Mouse (Mus musculus): ENCODE results near the gene Tmem63b. TPM values are rescaled to one million over a fixed set of nuclear protein-coding genes. Genes with fewer than 3 reads are reported as not detected.

Gene Tmem63b
- 30.4 and 32.9 TPM in 2 replicates for polyA plus RNA-seq (2014; fragmentation: Nextera tagmentation; extraction: Ambion mirVana)

DNA sequence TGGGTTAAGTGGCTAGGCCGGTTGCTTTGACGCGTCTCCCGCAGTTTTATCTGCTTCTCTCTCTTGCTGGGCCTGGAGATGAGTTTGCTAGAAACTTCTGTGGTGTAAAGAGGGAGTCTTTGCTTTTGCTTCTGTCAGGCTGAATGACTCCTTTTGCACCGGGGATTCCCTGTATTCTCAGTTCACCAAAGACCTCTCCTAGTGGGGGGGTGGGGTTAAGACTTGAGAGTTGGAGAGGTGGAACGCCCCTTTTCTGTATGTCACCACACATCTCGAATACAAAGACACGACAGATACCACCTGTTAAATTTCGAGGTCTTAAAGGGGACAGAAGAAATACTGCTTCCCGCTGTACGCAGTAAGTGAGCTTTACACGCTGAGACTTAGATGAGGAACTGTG is at the start of gene Tmem63b:
TSS of gene Tmem63b (minus strand) at position 190 of the 400 bp plus-strand sequence.
- Histone ChIP-seq H3K4me1 (ENCODE audit: control insufficient read depth, insufficient read depth, low read length) (peaks cover 12% of the 10 kb centered on the region; the same call in 1 of the 2 replicates), H3K27ac (replicated peaks; ENCODE audit: low read depth, low read length) (peak within 1 kb of the TSS; percentile 78), H3K27me3 (replicated peaks; ENCODE audit: control insufficient read depth, insufficient read depth, low read length) (no peaks in the 10 kb centered on the region), H3K36me3 (ENCODE audit: control insufficient read depth, insufficient read depth, low read length) (no peaks in the 10 kb centered on the region), H3K4me2 (ENCODE audit: low read depth, low read length) (peak within 1 kb of the TSS; percentile 66), H3K9me3 (ENCODE audit: control insufficient read depth, low read length) (no peaks in the 10 kb centered on the region), H3K9ac (ENCODE audit: low read depth, low read length) (peak within 1 kb of the TSS; percentile 84), H3K4me3 (ENCODE audit: low read depth, low read length) (peak within 1 kb of the TSS; percentile 86)
- WGBS = 6% methylated on average over 12 of the region's 12 CpGs
- peak; percentile 63 for DNase-seq (ENCODE audit: low spot score)
- ATAC-seq (ENCODE audit: low read depth) = no peak; the same call in 1 of the 2 replicates

DNA sequence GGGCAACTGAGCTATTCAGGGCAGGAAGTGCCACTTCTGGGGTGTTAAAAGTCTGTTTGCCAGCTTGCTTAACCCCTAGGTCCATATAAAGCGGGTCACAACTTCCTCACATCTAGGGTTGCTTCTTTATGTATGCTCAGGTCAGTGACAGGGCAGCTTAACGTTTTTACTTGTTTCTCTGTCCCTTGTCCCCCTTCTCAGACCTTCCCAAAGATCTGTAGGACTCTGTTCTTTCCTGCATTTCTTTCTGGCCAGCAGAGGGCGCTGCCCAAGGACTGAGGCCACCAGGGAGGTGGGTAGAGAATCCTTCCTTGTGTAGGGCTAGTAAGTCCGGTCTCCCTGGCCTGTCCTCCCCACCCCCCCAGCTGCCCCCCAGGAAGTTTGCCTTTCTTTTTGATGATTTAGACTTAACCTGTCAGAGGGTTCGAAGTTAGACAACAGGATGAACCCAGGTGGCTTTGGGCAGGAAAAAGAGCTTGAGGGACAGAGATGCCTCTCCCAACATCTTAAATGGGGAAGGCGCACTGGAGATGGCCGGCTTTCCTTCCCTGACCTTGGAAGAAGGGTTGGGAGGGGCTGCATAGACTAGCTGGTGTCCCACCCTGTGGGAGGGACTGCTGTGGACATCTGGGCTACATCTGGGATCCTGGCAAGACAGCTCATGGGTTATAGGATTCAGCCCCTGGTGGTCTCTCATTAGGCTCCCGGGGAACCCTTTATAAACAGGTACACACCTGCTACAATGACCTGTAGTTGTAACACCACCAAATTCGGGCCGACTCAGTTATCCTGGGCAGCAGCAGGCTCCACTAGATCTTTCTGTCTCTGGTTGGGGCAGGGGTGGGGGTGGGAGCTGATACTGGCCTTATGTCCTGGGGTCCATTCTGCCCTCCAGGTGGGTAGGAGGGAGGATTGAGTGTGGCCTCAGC is 48.9 kb upstream of the Tmem63b start:
- H3K27me3 ChIP-seq (replicated peaks; ENCODE audit: control insufficient read depth, insufficient read depth, low read length) = peaks cover 13% of the 10 kb centered on the region
- peak; percentile 88 for DNase-seq (ENCODE audit: low spot score)
- 3% methylated on average over 10 of the region's 10 CpGs for WGBS
- peak overlapping the region; percentile 46 for H3K4me3 ChIP-seq (ENCODE audit: low read depth, low read length)
- peaks cover 20% of the 10 kb centered on the region for H3K4me1 ChIP-seq (ENCODE audit: control insufficient read depth, insufficient read depth, low read length)
- peaks cover 8% of the 10 kb centered on the region; the same call in 1 of the 2 replicates for H3K9me3 ChIP-seq (ENCODE audit: control insufficient read depth, low read length)
- H3K36me3 ChIP-seq (ENCODE audit: control insufficient read depth, insufficient read depth, low read length) = no peaks in the 10 kb centered on the region
- H3K9ac ChIP-seq (ENCODE audit: low read depth, low read length) = peak overlapping the region; percentile 68
- peak; percentile 54 for ATAC-seq (ENCODE audit: low read depth)
- peak overlapping the region; percentile 69 for H3K4me2 ChIP-seq (ENCODE audit: low read depth, low read length)
- H3K27ac ChIP-seq (replicated peaks; ENCODE audit: low read depth, low read length) = peak overlapping the region; percentile 91

DNA sequence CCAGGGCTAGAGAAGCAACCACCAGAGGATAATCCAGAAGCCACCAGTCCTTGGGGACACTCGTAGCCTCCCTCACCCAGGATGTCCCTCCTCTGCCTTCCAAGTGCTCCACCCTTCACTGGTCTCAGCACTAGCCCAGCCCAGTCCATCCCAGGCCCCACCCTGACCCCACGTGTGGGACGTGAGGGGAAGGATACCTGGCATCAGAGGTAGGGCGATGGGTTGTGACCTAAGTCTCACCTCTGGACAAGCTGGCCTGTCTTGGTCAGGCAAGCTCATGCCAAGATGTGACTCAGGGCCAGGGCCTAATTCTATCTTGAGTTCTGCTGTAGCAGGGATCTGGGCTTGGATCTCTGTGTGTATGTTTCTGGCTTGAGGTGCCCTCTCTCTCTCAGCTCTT is 48.2 kb upstream of the Tmem63b start:
- no peaks in the 10 kb centered on the region for H3K36me3 ChIP-seq (ENCODE audit: control insufficient read depth, insufficient read depth, low read length)
- 0 out of 2 replicates have a peak overlapping the region, but pooled peaks have one; percentile 39 for H3K27ac ChIP-seq (replicated peaks; ENCODE audit: low read depth, low read length)
- no peak for DNase-seq (ENCODE audit: low spot score)
- peaks cover 20% of the 10 kb centered on the region for H3K4me1 ChIP-seq (ENCODE audit: control insufficient read depth, insufficient read depth, low read length)
- no peak overlapping the region for H3K4me3 ChIP-seq (ENCODE audit: low read depth, low read length)
- no peak for ATAC-seq (ENCODE audit: low read depth)
- WGBS = 76% methylated on average over 4 of the region's 4 CpGs
- H3K4me2 ChIP-seq (ENCODE audit: low read depth, low read length) = no peak overlapping the region
- no peak overlapping the region for H3K9ac ChIP-seq (ENCODE audit: low read depth, low read length)
- peaks cover 8% of the 10 kb centered on the region; the same call in 1 of the 2 replicates for H3K9me3 ChIP-seq (ENCODE audit: control insufficient read depth, low read length)
- peaks cover 13% of the 10 kb centered on the region for H3K27me3 ChIP-seq (replicated peaks; ENCODE audit: control insufficient read depth, insufficient read depth, low read length)

DNA sequence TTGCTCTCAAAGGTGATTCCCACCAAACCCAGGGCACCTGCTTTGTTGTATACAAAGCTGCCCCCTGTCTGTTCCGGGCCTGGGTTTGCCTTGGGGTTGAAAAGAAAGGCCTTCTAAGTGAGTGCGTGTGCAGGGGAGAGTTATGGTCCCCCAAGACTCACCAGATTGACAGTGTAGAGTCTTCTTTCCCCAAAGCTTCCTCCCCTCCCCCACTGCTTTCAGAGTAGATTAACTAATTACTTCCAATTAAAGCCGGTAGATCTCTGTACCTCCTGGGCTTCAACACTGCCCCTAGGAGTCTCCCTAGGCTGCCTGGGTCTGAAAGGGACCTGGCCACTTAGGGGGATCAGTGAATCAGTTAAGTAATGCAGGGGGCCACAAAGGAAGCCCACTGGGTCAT is 47.6 kb upstream of the Tmem63b start:
- Histone ChIP-seq H3K9ac (ENCODE audit: low read depth, low read length) (peak overlapping the region; percentile 59; the same call in 1 of the 2 replicates), H3K4me2 (ENCODE audit: low read depth, low read length) (peak overlapping the region; percentile 86), H3K27ac (replicated peaks; ENCODE audit: low read depth, low read length) (0 out of 2 replicates have a peak overlapping the region, but pooled peaks have one; percentile 39), H3K4me1 (ENCODE audit: control insufficient read depth, insufficient read depth, low read length) (peaks cover 20% of the 10 kb centered on the region), H3K9me3 (ENCODE audit: control insufficient read depth, low read length) (peaks cover 8% of the 10 kb centered on the region; the same call in 1 of the 2 replicates), H3K27me3 (replicated peaks; ENCODE audit: control insufficient read depth, insufficient read depth, low read length) (peaks cover 13% of the 10 kb centered on the region), H3K36me3 (ENCODE audit: control insufficient read depth, insufficient read depth, low read length) (no peaks in the 10 kb centered on the region), H3K4me3 (ENCODE audit: low read depth, low read length) (peak overlapping the region; percentile 38)
- ATAC-seq (ENCODE audit: low read depth) (no peak), DNase-seq (ENCODE audit: low spot score) (no peak)
- 33% methylated on average over 3 of the region's 3 CpGs for WGBS

DNA sequence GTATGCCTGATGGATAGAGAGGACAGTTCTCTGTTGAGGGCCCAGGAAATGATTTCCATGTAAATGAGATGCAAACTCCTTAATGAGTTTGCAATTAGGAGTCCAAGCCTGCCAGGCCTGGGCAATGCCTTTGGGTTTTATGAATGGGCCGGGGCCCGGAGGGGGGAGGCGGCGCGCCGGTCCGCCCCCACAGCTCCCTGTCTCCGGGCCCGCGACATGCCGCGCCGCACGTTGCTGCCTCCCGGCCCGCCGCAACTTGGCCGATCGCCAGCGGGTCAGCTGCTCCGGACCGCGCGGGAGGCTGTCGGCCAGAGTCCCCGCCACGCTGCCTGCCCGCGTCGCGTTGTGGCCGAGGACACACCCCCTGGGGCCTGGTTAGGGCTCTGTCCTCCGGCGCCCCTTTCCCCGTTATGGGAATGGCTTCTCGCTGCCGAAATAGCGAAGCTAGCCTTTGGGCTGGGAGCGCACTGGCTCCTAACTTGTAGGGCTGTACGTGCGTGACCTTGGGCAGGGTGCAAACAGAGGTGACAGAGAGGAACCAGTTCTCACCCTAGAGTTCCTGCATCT is 47.1 kb upstream of the Tmem63b start, which contains the start of gene 1600014C23Rik:
TSS of gene 1600014C23Rik (minus strand) at position 110 of the 567 bp plus-strand sequence.
- Histone ChIP-seq H3K9ac (ENCODE audit: low read depth, low read length) (peak within 1 kb of the TSS; percentile 59), H3K4me1 (ENCODE audit: control insufficient read depth, insufficient read depth, low read length) (peaks cover 20% of the 10 kb centered on the region)

DNA sequence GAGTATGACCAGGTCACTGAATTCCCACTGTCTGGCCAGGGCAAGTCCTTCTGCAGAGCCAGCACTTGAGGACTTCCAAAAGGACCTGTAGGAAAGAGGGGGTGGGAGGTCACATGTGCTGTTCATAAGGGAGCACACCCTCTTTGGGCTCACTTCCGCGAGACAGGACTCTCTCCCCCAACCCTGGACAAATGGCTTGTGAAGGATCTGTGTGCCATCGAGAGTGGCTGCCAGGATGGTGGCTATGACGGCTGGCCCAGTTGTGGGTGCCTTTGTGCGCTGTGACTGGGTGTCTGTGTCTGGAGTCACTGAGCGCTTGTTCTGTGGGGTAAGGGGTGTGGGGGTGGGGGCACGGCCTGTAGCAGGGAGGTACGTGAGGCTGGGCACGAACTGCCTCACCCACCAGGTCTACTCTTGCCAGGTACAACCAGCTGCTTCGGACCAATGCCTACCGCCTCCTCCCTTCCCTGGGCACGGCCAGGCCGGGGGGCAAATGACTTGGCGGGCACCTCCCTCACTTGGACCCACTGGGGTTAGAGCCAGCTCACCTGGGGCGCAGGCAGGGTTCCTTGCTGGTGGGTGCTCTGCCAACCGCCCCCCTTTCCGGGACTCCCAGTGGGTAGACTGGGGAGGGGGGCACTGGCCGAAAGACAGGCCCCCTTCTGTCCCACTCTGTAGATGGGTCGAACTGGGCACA is 46.5 kb upstream of the Tmem63b start:
- peaks cover 20% of the 10 kb centered on the region for H3K4me1 ChIP-seq (ENCODE audit: control insufficient read depth, insufficient read depth, low read length)
- H3K9me3 ChIP-seq (ENCODE audit: control insufficient read depth, low read length) = no peaks in the 10 kb centered on the region
- H3K27me3 ChIP-seq (replicated peaks; ENCODE audit: control insufficient read depth, insufficient read depth, low read length) = peaks cover 13% of the 10 kb centered on the region
- peak overlapping the region; percentile 59 for H3K9ac ChIP-seq (ENCODE audit: low read depth, low read length)
- H3K4me2 ChIP-seq (ENCODE audit: low read depth, low read length) = peak overlapping the region; percentile 86
- WGBS = 64% methylated on average over 18 of the region's 19 CpGs
- ATAC-seq (ENCODE audit: low read depth) = no peak
- no peak overlapping the region for H3K27ac ChIP-seq (replicated peaks; ENCODE audit: low read depth, low read length)
- H3K36me3 ChIP-seq (ENCODE audit: control insufficient read depth, insufficient read depth, low read length) = no peaks in the 10 kb centered on the region
- peak overlapping the region; percentile 38 for H3K4me3 ChIP-seq (ENCODE audit: low read depth, low read length)
- DNase-seq (ENCODE audit: low spot score) = no peak

More for the DNA sequence above, 47.1 kb upstream of the Tmem63b start, which contains the start of gene 1600014C23Rik:
- Histone ChIP-seq H3K9me3 (ENCODE audit: control insufficient read depth, low read length) (peaks cover 3% of the 10 kb centered on the region; the same call in 1 of the 2 replicates), H3K4me3 (ENCODE audit: low read depth, low read length) (peak within 1 kb of the TSS; percentile 38), H3K36me3 (ENCODE audit: control insufficient read depth, insufficient read depth, low read length) (no peaks in the 10 kb centered on the region), H3K4me2 (ENCODE audit: low read depth, low read length) (peak within 1 kb of the TSS; percentile 86), H3K27ac (replicated peaks; ENCODE audit: low read depth, low read length) (0 out of 2 replicates have a peak within 1 kb of the TSS, but pooled peaks have one; percentile 39), H3K27me3 (replicated peaks; ENCODE audit: control insufficient read depth, insufficient read depth, low read length) (peaks cover 13% of the 10 kb centered on the region)
- peak; percentile 54 for DNase-seq (ENCODE audit: low spot score)
- ATAC-seq (ENCODE audit: low read depth) = no peak
- WGBS = under 1% methylated on average over 17 of the region's 41 CpGs

DNA sequence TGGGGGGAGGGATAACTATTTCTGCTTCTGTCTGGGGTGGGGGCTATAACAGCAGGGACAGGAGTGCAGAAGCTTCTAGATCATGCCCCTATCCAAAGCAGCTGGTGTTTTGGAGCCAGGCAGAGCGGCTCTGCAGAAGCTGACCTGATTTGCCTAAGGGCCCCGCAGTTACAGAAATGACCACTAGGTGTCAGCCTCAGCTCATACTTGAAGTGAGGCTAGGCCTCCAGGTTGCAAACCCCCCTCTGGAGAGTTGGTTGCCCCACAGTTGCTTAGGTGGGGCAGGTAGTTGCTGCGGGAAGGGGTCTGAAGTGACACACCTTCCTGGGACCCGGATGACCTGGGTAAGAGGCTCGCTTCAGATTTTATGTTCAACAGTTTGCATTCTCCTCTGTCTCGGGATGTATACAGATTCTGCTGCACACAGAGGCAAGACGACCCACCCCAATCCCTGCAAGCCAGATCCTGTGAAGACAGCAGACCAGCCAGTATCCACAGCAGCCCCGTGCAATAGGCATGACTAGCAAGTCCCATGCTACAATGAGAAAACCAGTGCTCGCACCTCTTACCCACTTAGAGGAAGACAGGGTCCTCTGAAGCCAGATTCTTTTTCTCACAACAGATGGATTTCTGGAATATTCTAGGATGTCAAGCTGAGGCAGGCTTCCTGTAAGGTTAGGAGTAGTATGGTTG is 44.6 kb upstream of the Tmem63b start:
- Histone ChIP-seq H3K9me3 (ENCODE audit: control insufficient read depth, low read length) (no peaks in the 10 kb centered on the region), H3K27ac (replicated peaks; ENCODE audit: low read depth, low read length) (no peak overlapping the region), H3K4me3 (ENCODE audit: low read depth, low read length) (no peak overlapping the region), H3K4me1 (ENCODE audit: control insufficient read depth, insufficient read depth, low read length) (peaks cover 20% of the 10 kb centered on the region), H3K9ac (ENCODE audit: low read depth, low read length) (no peak overlapping the region), H3K4me2 (ENCODE audit: low read depth, low read length) (no peak overlapping the region), H3K36me3 (ENCODE audit: control insufficient read depth, insufficient read depth, low read length) (no peaks in the 10 kb centered on the region), H3K27me3 (replicated peaks; ENCODE audit: control insufficient read depth, insufficient read depth, low read length) (peaks cover 13% of the 10 kb centered on the region)
- ATAC-seq (ENCODE audit: low read depth) = peak; percentile 45
- DNase-seq (ENCODE audit: low spot score) = peak; percentile 86
- WGBS = 17% methylated on average over 9 of the region's 9 CpGs

Data from embryonic facial prominence, embryonic 14.5 days (tissue).